Mouse (Mus musculus) brown adipose tissue, adult 24 weeks (tissue): ENCODE measurements around the gene Ppp3cb. TPM values are rescaled to one million over a fixed set of nuclear protein-coding genes. Genes with fewer than 3 reads are reported as not detected.
A peak's percentile ranks its signal among the peaks of the same experiment; 100 is the strongest.
"Not testable (repeated sequence)": the region's sequence is repeated elsewhere in the genome, so short reads cannot be mapped to it uniquely, and the experiment has no call there.

Experiments used
- H3K27ac ChIP-seq: fragments of 200-500 bp; replicated peaks from 2 replicates; pipeline ENCODE4 v1.5.1; 2012; ENCODE audit warnings: low read depth, mild to moderate bottlenecking, low read length
- H3K4me1 ChIP-seq: fragments of 200-500 bp; 2 replicates; pipeline ENCODE4 v1.6.1; 2012; ENCODE audit warnings: low read length, mixed read lengths; ENCODE audit not compliant: control insufficient read depth, insufficient read depth, insufficient read length
- H3K4me3 ChIP-seq: fragments of 200-500 bp; 2 replicates; pipeline ENCODE4 v1.5.1; 2012; ENCODE audit warnings: low read depth, mild to moderate bottlenecking, low read length, moderate library complexity; ENCODE audit not compliant: insufficient read depth
- polyA plus RNA-seq: library from polyadenylated mRNA; stranded (reverse); fragments of >200 nt; gene quantifications from 2 replicates; pipeline ENCODE4 v1.2.4, GENCODE M21; 2012; ENCODE audit not compliant: missing spikeins, insufficient read depth, insufficient read length

The Ppp3cb gene
- 53.9 and 58.3 TPM in 2 replicates for polyA plus RNA-seq

DNA sequence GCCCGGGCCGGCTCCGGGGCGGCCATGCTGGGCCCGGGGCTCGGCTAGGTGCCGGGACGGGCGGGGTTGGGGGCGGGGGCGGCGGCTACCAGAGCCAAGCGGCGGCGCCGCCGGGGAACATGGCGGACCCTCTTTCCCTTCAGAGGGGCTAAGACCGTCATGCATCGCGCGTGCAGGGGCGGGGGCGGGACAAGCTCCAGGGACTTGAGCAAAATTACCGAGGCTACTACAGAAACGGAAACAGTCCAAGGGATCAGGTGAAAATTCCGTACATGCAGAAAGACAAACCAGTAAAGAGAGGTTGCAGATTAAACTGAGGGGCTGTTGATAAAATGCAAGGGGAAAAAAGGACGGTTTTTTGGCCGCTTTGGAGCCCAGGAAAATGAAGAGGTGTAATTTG is at the start of gene Ppp3cb:
Gene Ppp3cb (minus strand): TSS at position 159 of the 400 bp plus-strand sequence.
- H3K4me3 ChIP-seq: peak within 1 kb of the TSS; percentile 99
- H3K4me1 ChIP-seq: no peaks in the 10 kb centered on the region
- peak within 1 kb of the TSS; percentile 85 for H3K27ac ChIP-seq

DNA sequence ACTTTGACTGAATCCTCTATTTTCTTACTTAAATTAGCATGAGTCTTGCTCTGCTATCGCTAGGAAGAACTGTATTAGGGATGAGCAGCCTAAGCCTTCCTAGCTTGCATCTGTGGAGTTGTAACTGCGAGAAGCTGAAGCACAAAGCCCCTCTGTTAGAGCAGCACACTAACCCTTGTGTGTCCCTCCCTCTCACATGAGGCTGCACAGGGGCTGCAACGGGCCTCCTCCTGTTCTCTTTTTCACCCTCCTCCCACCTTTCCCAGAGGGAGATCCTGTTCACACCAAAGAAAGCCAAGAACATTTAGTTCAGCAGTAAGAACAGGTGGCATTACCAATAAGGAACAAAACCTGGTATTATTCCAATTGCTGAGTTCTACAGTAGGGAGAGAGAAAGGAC is 49.4 kb upstream of the Ppp3cb start:
- H3K4me3 ChIP-seq: no peak overlapping the region
- no peaks in the 10 kb centered on the region for H3K4me1 ChIP-seq
- H3K27ac ChIP-seq: no peak overlapping the region

DNA sequence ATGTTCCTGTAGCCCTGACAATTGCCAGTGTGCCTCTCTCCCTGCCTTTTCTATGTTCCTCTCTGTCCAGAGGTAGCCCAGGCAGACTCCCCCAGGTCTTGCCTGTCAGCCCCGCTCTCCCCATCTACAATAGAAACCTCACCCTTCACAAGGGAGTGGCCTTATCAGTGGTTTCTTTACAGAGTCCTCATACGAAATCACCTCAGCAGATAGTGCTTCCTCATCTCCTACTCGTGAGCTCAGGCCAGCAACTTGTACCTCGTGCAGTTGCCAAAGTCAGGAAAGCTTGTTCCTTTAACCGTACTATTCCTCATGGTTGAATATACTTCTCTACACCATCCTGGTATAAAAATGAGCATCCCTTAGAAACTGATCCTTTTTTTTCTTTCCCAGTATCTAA is 41.1 kb upstream of the Ppp3cb start:
- no peak overlapping the region for H3K4me3 ChIP-seq
- no peak overlapping the region for H3K27ac ChIP-seq
- H3K4me1 ChIP-seq: no peaks in the 10 kb centered on the region

DNA sequence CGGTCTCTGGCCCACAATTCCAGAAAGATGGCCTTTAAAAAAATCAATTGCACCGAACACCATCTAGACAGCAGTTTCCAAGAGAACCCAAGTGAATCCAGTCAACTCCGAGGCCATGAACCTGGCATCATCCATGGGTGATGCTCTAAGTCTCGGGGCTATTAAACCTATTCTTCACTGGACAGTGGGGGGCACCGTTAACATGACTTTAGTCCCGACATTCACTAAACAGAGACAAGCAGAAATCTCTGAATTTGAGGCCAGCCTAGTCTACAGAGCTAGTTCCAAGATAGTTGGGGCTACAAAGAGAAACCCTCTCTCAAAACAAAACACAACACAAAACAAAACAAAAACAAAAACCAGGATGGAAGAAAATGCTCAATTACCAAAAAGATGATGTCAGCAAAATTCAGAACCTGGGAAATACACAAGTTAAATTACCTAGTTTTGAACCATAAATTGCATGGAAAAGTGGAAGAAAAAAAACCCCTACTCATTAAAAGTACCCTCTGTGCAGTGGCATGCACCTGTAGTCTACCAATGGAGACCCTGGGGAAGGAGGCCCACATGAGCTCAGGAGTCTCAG is 32.5 kb upstream of the Ppp3cb start:
- Histone ChIP-seq H3K4me1 (no peaks in the 10 kb centered on the region), H3K27ac (no peak overlapping the region), H3K4me3 (no peak overlapping the region)

DNA sequence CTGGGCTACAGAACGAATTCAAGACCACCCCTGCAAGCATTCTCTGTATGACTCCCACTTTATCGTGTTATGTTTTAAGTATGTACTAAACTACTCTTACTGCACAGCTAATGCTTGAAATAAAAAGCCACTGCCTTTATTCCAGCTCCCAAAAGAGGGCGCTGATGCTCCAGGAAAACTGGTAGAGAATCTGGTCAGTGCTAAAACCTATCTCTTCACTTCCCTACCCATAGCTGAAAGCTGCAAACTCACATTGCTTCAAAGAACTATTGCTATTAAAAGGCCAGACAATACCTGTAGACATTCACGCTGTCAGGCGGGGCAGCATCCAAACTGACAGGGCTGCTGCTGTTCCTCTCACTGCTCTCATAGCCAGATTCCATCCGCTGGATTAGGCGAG is 29.8 kb upstream of the Ppp3cb start:
- Histone ChIP-seq H3K4me1 (no peaks in the 10 kb centered on the region), H3K4me3 (no peak overlapping the region), H3K27ac (no peak overlapping the region)

DNA sequence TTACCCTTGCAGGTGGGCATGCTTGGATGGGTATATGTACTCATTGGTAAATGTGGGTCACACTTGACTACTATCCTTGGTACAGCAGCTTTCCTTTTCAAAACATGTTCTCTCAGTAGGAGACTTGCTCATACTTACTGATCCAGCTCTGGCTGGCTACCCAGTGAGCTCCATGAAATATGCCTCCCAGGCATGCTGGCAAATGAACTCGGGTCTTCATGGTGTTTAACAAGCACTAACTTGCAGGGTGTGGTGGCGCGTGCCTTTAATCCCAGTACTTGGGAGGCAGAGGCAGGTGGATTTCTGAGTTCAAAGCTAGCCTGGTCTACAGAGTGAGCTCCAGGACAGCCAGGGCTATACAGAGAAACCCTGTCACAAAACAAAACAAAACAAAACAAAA is 26.8 kb upstream of the Ppp3cb start:
- not testable (repeated sequence) for H3K4me3 ChIP-seq, H3K4me1 ChIP-seq, H3K27ac ChIP-seq

DNA sequence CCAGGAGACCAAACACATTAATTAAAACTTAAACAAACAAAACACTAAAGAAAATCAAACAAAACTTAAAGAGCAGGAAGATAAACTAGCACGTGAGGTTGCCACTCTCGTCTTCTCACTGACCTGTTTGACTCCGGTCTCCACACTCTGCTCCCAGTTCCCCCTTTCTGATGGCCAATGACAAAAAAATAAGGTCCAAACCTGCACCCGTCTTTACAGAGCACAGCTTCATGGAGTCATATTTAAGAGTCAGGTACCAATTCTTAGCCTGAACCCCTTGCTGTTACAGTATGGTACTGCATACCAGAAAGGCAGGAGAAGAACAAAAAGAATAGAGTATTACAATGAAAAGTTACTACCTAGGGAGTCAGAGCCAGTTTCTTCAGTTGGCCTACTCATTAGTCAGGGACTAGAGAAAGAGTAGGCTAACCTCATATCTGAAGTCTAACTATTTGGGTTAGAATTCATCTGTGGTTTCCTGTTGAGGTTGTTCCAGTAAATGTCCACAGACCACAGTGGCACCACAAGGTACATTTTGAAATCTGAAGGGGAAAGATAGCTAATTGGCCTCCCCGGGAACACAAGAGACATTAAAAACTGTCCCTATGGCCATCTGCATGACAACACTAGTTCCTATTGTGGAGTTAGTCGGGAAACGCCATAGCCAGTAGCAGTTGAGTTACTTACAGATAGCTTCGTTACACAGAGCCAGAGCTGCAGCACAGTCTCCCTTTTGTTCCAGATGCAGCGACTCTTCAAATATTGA is 19.1 kb upstream of the Ppp3cb start:
- Histone ChIP-seq H3K4me1 (no peaks in the 10 kb centered on the region), H3K4me3 (no peak overlapping the region), H3K27ac (no peak overlapping the region)

DNA sequence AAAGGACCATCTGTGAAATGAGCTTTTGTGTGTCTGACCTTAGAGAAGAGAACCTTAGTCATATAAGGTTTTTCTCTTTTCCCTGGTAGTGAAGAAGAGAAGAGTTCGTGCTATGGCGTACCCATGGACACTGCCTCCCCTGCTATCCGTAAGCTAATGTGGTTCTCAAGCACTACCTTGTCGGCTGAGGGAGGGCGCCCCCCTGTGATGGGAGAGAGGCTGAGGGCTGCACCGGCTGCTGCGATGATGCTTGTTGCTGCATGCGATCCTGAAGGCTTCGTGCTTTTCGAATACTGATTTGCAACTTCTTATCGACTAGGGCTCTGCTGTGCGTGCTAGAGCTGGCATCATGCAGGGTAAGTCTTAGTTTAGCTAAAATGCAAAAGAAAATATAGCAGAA is 18.3 kb upstream of the Ppp3cb start:
- no peak overlapping the region for H3K27ac ChIP-seq
- no peaks in the 10 kb centered on the region for H3K4me1 ChIP-seq
- no peak overlapping the region for H3K4me3 ChIP-seq

DNA sequence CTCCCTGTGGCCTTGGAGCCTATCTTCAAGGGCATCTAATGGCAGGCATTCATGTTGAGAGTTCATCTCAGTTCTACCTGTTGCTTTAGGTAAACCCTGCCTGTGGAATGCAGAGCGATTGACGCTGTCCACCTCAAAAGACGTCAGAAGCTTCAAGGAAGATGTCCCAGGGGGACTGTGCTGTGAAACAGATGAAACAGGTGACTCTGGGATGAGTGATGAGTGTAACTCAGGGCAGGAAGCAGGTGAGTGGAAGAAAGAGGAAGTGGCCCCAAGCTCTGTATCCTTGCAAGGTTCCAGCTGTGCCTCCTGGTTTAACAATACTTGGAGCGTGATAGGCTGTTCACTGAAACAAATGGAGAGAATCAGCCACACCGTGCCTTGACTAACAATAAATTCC is 15.5 kb upstream of the Ppp3cb start:
- Histone ChIP-seq H3K4me1 (no peaks in the 10 kb centered on the region), H3K4me3 (no peak overlapping the region), H3K27ac (no peak overlapping the region)

DNA sequence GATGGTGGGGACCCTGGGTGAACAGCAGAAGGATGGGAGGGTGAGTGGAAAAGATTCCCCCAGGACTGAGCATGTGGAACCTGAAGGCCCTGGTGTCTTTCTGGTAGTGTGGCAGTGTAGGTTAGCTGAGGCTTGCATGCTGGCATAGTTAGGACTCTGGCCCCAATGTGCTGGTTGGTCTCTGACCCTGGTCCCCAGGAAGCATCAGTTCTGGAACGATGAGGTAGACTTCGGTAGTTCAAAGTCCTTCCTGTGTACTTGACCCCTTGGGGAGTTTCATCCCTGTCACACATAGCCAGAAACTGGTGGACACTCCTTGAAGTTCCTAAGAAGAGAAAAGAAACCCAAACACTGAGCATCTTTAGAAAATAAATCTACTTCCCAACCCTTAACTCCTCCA is 3.8 kb upstream of the Ppp3cb start:
- H3K27ac ChIP-seq: no peak overlapping the region
- H3K4me1 ChIP-seq: no peaks in the 10 kb centered on the region
- H3K4me3 ChIP-seq: no peak overlapping the region

DNA sequence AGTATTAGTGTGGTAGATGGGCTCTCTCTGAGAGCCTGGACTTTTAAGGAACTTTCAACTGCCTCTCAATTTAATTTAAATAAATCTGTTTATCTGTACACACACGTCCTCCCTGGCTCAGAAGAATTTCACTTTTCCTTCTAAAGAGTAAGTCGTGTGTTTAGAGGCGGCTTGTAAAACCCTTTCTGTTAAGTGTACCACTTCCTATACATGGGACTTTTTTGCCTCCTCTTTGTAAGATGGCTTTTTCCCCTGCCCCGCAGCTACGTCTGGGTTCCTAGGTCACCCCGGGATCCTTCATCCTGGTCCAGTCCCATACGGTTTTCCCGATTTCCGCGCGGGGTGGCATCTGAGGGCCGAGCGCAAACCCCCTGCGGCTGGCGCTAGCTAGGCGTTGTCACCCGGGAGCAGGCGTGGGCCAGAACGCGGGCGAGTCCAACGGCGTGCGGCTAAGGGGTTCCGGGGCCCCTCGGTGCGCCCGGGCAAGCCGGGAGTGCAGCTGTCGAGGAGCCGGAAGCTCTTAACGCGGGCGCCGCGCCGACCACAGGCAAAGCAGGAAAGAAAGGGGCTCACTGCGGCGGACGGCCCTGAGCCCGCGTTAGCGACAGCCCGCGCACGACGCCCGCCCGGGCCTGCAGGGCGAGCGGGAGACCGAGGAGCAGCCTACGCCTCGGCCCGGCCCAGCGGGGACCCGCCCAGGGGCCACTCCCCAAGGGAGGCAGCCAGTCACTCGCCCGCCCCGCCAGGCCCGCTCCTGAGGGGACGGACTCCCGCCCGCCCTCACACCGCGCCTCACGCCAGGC is 643 bp downstream of the Ppp3cb start:
- peak overlapping the region; percentile 85 for H3K27ac ChIP-seq
- H3K4me1 ChIP-seq: no peaks in the 10 kb centered on the region

DNA sequence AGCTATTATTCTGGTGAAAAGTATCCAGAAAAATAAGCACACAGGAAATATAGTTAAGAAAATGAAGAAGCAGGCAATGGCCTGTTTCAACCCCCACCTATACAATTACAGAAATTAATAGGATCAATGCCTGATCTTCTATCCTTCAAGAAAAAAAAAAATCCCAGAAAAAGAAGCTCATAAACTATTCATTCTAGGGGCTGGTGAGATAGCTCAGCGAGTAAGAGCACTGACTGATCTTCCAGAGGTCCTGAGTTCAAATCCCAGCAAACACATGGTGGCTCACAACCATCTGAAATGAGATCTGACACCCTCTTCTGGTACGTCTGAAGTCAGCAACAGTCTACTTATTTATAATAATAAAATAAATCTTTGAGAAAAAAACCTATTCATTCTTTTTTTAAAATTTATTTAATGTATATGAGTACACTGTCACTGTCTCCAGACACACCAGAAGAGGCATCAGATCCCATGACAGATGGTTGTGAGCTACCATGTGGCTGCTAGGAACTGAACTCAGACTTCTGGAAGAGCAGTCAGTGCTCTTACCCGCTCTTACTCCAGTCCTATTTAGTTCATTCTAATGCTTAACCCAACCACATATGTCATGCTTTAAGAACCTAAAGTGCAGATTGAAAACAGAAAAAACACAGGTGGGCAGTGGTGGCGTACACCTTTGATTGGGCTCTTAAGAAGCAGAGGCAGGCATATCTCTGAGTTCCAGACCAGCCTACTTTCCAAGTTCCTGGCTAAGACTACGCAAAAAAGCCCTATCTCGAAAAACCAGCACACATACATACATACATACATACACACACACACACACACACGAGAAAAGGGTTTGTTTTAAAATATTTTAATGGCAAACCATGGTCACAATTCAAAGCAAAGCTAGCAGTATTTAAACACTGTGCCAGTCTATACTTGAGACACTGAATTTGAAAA is 1.6 kb downstream of the Ppp3cb start:
- no peak overlapping the region for H3K27ac ChIP-seq
- H3K4me3 ChIP-seq: peak overlapping the region; percentile 40
- no peaks in the 10 kb centered on the region for H3K4me1 ChIP-seq

More for the DNA sequence above, 643 bp downstream of the Ppp3cb start:
- H3K4me3 ChIP-seq: peak overlapping the region; percentile 99

DNA sequence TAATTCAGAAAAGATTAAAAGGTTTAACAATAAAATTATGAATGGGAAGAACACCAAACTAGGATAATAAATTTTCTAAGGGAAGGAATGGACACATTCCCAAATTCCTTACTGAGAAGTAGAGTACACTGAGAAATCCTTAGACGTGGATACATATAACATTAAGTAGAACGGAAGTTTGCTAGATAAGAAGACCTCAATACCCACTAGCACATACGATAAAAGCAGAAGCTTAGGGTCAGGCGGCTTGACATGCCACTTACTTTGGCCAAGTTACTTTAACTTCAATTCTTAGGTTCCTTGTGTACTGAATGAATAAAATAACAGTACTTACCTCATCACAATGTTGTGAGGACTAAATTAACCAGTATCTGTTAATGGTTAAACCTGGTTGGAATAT is 16.7 kb downstream of the Ppp3cb start:
- Histone ChIP-seq H3K4me3 (no peak overlapping the region), H3K27ac (no peak overlapping the region), H3K4me1 (no peaks in the 10 kb centered on the region)

DNA sequence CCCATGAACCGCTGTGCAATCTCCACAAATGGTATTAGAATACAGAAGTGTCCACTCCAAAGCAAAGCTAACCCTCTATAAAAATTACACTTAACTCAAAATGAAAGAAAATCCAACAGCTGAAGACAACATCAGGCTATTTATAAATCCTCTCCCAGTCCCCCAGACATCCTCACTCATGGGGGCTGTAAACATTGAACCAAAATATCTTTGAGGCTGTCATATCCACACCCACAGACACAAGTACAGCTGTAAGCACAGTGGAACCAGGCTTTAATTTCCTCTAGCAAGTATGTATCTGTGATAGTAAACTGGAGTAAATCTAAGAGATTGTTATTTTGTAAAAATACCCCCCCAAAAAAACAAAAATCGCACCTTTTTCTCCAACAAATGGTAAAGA is 26.2 kb downstream of the Ppp3cb start:
- H3K4me3 ChIP-seq: no peak overlapping the region
- H3K4me1 ChIP-seq: no peaks in the 10 kb centered on the region; the same call in 1 of the 2 replicates
- H3K27ac ChIP-seq: no peak overlapping the region

DNA sequence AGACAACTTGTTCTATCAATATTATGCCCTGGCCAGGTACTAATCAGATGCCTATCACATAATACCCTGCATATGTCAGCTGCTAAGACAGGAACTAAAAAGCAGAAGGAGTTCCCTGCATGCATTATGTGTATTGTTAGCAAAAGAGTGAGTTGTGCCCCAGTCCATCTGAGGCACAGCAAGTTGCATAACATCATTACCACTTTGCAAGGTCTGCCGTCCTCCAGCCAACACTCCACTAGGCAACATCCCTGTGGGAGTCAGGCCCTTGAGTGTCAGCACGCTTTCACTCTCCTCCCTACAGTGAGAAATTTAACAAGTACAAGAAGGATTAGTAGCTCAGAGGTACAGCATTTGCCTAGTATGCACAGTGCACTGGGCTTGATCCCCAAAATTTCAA is 37.9 kb downstream of the Ppp3cb start:
- no peak overlapping the region for H3K4me3 ChIP-seq
- H3K27ac ChIP-seq: no peak overlapping the region
- no peaks in the 10 kb centered on the region for H3K4me1 ChIP-seq
